Mouse (Mus musculus): ENCODE results near the gene 1110051M20Rik. TPM values are rescaled to one million over a fixed set of nuclear protein-coding genes. Genes with fewer than 3 reads are reported as not detected.

The 1110051M20Rik gene
- total RNA-seq, 2 experiments from 2014 or later: 14.4 to 21.7 TPM

GRCm38 (mm10) chr2:91263692-91264660, 180.5 kb downstream of the 1110051M20Rik start:
- no peak for DNase-seq (ENCODE audit: low spot score)

- DNase-seq (ENCODE audit: low spot score): peak; percentile 76
These were observed 185.0 kb downstream of the 1110051M20Rik start for GRCm38 (mm10) chr2:91259493-91259892.

DNA sequence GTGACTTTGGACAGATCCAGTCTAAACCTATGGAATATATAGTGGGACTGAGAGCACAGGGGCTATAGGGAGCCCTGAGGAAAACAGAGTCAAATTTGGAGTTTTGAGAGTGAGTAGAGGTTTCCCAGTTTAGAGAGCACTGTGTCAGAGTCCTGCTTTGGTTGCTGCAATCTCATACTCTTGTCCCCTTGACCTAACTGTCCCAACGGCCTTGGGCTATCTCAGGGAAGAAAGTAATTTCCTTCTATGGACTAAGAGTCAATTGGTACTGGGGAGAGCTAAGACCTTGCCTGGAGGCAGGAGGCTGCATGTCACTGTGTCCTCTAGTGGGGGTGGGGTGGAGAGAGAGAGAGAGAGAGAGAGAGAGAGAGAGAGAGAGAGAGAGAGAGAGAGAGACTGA, 185.7 kb downstream of the 1110051M20Rik start:
- no peak for DNase-seq (ENCODE audit: low spot score)

DNA sequence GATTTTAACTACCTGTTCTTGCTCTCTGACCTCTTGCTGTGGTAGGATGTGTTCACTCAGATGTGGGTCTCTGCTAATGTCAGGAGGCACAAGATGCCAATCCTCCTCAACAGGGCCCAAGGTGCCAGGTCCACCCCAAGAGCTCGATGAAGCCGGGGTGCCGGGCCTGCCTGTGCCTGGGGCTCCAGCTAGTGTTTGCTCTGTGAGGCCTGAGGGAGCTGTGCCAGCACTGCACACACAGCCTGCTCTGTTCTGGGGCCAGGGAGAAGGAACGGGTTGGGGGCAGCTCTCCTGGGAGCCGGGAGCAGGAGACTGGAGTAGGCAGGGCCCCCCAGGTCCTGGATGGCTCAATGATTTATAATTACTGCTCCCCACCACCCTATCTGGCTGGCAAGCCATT, 186.4 kb downstream of the 1110051M20Rik start:
- DNase-seq (ENCODE audit: low spot score): no peak

GRCm38 (mm10) chr2:91257126-91257980, 187.2 kb downstream of the 1110051M20Rik start:
- DNase-seq (ENCODE audit: low spot score): peak; percentile 61

- peak; percentile 73 for DNase-seq (ENCODE audit: low spot score)
These were observed 188.0 kb downstream of the 1110051M20Rik start for GRCm38 (mm10) chr2:91256256-91257125.

DNA sequence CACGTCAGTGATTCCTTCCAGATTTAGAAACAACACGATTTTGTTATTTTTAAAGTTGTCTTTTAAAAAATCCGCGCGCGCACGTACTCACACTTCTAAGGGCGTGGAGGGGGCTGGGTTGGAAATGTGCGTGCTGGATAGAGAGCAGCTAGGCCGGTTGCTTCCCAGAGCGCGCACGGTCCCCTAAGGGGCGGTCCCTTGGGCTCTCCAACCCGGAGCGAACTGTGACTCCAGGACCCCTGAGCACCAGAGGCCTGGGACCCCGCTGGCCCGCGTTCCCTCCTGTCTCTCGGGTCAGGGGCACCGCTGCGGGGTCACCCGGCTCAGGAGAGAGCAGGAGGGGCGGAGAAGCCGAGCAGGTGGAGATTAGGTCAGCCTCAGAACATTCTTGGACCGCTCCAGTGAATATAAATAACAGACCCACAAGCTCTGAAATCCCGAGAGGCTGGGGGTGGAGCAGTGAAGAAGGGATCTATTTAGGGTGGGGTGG, 188.8 kb downstream of the 1110051M20Rik start, which contains the start of gene Pacsin3:
TSS of gene Pacsin3 (plus strand) at position 294 of the 490 bp plus-strand sequence.
- DNase-seq (ENCODE audit: low spot score): peak; percentile 79

- DNase-seq (ENCODE audit: low spot score): no peak
These were observed 189.7 kb downstream of the 1110051M20Rik start for GRCm38 (mm10) chr2:91254725-91255380.

- no peak for DNase-seq (ENCODE audit: low spot score)
These were observed 192.0 kb downstream of the 1110051M20Rik start for GRCm38 (mm10) chr2:91252512-91252911.

- no peak for DNase-seq (ENCODE audit: low spot score)
These were observed 192.5 kb downstream of the 1110051M20Rik start for GRCm38 (mm10) chr2:91252001-91252400.

DNA sequence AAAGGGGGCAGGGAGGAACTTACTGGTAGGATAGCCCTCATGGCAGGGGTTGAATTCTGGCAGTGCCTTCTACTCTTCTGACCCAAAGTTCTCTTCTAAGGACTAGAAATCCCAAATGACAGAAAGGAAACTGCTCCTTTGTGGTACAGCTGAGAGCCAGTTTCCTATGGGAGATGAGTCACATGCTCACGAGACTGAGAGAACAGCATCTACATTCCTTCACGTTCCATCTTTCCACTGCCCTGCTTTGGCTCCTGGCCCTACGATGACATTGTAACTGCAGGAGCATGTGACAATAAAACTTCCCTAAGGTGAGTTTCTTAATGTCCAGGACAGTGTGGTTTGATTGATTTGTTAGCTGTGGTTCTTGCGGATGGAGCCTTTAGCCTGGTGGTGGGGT, 196.1 kb downstream of the 1110051M20Rik start:
- no peak for DNase-seq (ENCODE audit: low spot score)

- DNase-seq (ENCODE audit: low spot score): no peak
These were observed 199.8 kb downstream of the 1110051M20Rik start for GRCm38 (mm10) chr2:91244557-91245228.

- no peak for DNase-seq (ENCODE audit: low spot score)
These were observed 201.1 kb downstream of the 1110051M20Rik start for GRCm38 (mm10) chr2:91243416-91243815.

- DNase-seq (ENCODE audit: low spot score): no peak
These were observed 202.0 kb downstream of the 1110051M20Rik start for GRCm38 (mm10) chr2:91242547-91242946.

GRCm38 (mm10) chr2:91237511-91238080, 206.9 kb downstream of the 1110051M20Rik start:
- peak; percentile 27 for DNase-seq (ENCODE audit: low spot score)

- peak; percentile 90 for DNase-seq (ENCODE audit: low spot score)
These were observed 207.6 kb downstream of the 1110051M20Rik start, which contains the start of gene Ddb2 for GRCm38 (mm10) chr2:91236601-91237510. TSS of gene Ddb2 (minus strand) at chr2:91236982.

- DNase-seq (ENCODE audit: low spot score): no peak
These were observed 214.8 kb downstream of the 1110051M20Rik start for GRCm38 (mm10) chr2:91229735-91230134.

Data from gastrocnemius, adult 18-20 months (tissue).